Mouse (Mus musculus): ENCODE data around the gene Tmem101. TPM values are rescaled to one million over a fixed set of nuclear protein-coding genes. Genes with fewer than 3 reads are reported as not detected.

The Tmem101 gene
- polyA plus RNA-seq, 2 experiments = 7.8 to 8.9 TPM

GRCm38 (mm10) chr11:102188980-102189379 lies 32.8 kb upstream of the Tmem101 start:
- peak overlapping the region; percentile 68 for H3K4me2 ChIP-seq (ENCODE audit: low read depth)
- no peaks in the 10 kb centered on the region for H3K27me3 ChIP-seq (ENCODE audit: control insufficient read depth, insufficient read depth, low read length)
- H3K9ac ChIP-seq (replicated peaks) = no peak overlapping the region; the same call in 1 of the 2 replicates
- DNase-seq (ENCODE audit: low read depth in 3 of 3, low spot score in 3 of 3) (no peak), ATAC-seq (ENCODE audit: insufficient read depth) (no peak)
- H3K36me3 ChIP-seq (replicated peaks; ENCODE audit: control insufficient read depth, insufficient read depth, low read depth) = no peaks in the 10 kb centered on the region
- peak overlapping the region; percentile 33 to 55; a peak in 3 of 4 replicates for H3K4me3 ChIP-seq (ENCODE audit: insufficient read depth in 1 of 2, low read depth in 2 of 2, low read length in 2 of 2)
- WGBS (ENCODE audit: insufficient replicate concordance) = 50% methylated on average over 6 of the region's 6 CpGs
- no peak overlapping the region for H3K27ac ChIP-seq
- TF ChIP-seq CTCF (IDR thresholded peaks at IDR 0.05; ENCODE audit: low read depth) (no peak), EP300 (IDR thresholded peaks at IDR 0.05; ENCODE audit: low read depth) (no peak)
- peaks cover 8 to 16% of the 10 kb centered on the region in 2 experiments for H3K4me1 ChIP-seq (replicated peaks; ENCODE audit: control insufficient read depth in 2 of 2, insufficient read depth in 2 of 2, low read length in 1 of 2)
- H3K9me3 ChIP-seq (ENCODE audit: control insufficient read depth, low read length) = no peaks in the 10 kb centered on the region

GRCm38 (mm10) chr11:102186235-102186634 lies 30.0 kb upstream of the Tmem101 start:
- peaks cover 14 to 20% of the 10 kb centered on the region in 2 experiments for H3K4me1 ChIP-seq (replicated peaks; ENCODE audit: control insufficient read depth in 2 of 2, insufficient read depth in 2 of 2, low read length in 1 of 2)
- no peak overlapping the region for H3K27ac ChIP-seq
- TF ChIP-seq EP300 (IDR thresholded peaks at IDR 0.05; ENCODE audit: low read depth) (no peak), CTCF (IDR thresholded peaks at IDR 0.05; ENCODE audit: low read depth) (no peak)
- no peak overlapping the region for H3K4me3 ChIP-seq (ENCODE audit: insufficient read depth in 1 of 2, low read depth in 2 of 2, low read length in 2 of 2)
- 76% methylated on average over 1 of the region's 1 CpGs for WGBS (ENCODE audit: insufficient replicate concordance)
- H3K27me3 ChIP-seq (ENCODE audit: control insufficient read depth, insufficient read depth, low read length) = no peaks in the 10 kb centered on the region
- peaks cover 12% of the 10 kb centered on the region for H3K36me3 ChIP-seq (replicated peaks; ENCODE audit: control insufficient read depth, insufficient read depth, low read depth)
- no peaks in the 10 kb centered on the region for H3K9me3 ChIP-seq (ENCODE audit: control insufficient read depth, low read length)
- no peak overlapping the region for H3K4me2 ChIP-seq (ENCODE audit: low read depth)
- ATAC-seq (ENCODE audit: insufficient read depth) (no peak), DNase-seq (ENCODE audit: low read depth in 3 of 3, low spot score in 3 of 3) (no peak)
- H3K9ac ChIP-seq (replicated peaks) = no peak overlapping the region

- Histone ChIP-seq H3K9me3 (ENCODE audit: control insufficient read depth, low read length) (no peaks in the 10 kb centered on the region), H3K27ac (no peak overlapping the region), H3K4me2 (ENCODE audit: low read depth) (peak overlapping the region; percentile 80), H3K27me3 (ENCODE audit: control insufficient read depth, insufficient read depth, low read length) (no peaks in the 10 kb centered on the region), H3K9ac (replicated peaks) (peak overlapping the region; percentile 93), H3K4me3 (ENCODE audit: insufficient read depth in 1 of 2, low read depth in 2 of 2, low read length in 2 of 2) (peak overlapping the region in 1 of 2 experiments; percentile 92; a peak in 3 of 4 replicates), H3K36me3 (replicated peaks; ENCODE audit: control insufficient read depth, insufficient read depth, low read depth) (peaks cover 16% of the 10 kb centered on the region), H3K4me1 (replicated peaks; ENCODE audit: control insufficient read depth in 2 of 2, insufficient read depth in 2 of 2, low read length in 1 of 2) (peaks cover 14 to 16% of the 10 kb centered on the region in 2 experiments)
- WGBS (ENCODE audit: insufficient replicate concordance) = 47% methylated on average over 3 of the region's 3 CpGs
- ATAC-seq (ENCODE audit: insufficient read depth) = no peak
- TF ChIP-seq CTCF (IDR thresholded peaks at IDR 0.05; ENCODE audit: low read depth) (no peak), EP300 (IDR thresholded peaks at IDR 0.05; ENCODE audit: low read depth) (no peak)
- no peak for DNase-seq (ENCODE audit: low read depth in 3 of 3, low spot score in 3 of 3)
Measured at GRCm38 (mm10) chr11:102185677-102186076, 29.5 kb upstream of the Tmem101 start.

- WGBS (ENCODE audit: insufficient replicate concordance) = under 1% methylated on average over 70 of the region's 70 CpGs
- H3K4me1 ChIP-seq (replicated peaks; ENCODE audit: control insufficient read depth in 2 of 2, insufficient read depth in 2 of 2, low read length in 1 of 2) = peaks cover 10 to 13% of the 10 kb centered on the region in 2 experiments; a peak in 3 of 4 replicates
- peaks cover 23% of the 10 kb centered on the region for H3K36me3 ChIP-seq (replicated peaks; ENCODE audit: control insufficient read depth, insufficient read depth, low read depth)
- H3K27ac ChIP-seq = peak within 1 kb of the TSS; percentile 60
- peak within 1 kb of the TSS; percentile 93 for H3K9ac ChIP-seq (replicated peaks)
- H3K4me3 ChIP-seq (ENCODE audit: insufficient read depth in 1 of 2, low read depth in 2 of 2, low read length in 2 of 2) = peak within 1 kb of the TSS; percentile 92 to 93
- peak; percentile 86 for ATAC-seq (ENCODE audit: insufficient read depth)
- no peaks in the 10 kb centered on the region for H3K9me3 ChIP-seq (ENCODE audit: control insufficient read depth, low read length)
- TF ChIP-seq EP300 (IDR thresholded peaks at IDR 0.05; ENCODE audit: low read depth) (no peak), CTCF (IDR thresholded peaks at IDR 0.05; ENCODE audit: low read depth) (no peak)
- H3K27me3 ChIP-seq (ENCODE audit: control insufficient read depth, insufficient read depth, low read length) = no peaks in the 10 kb centered on the region
- H3K4me2 ChIP-seq (ENCODE audit: low read depth) = peak within 1 kb of the TSS; percentile 80
- peak; percentile 86 to 88 (median 87) for DNase-seq (ENCODE audit: low read depth in 3 of 3, low spot score in 3 of 3)
Measured at GRCm38 (mm10) chr11:102184646-102185495, 28.7 kb upstream of the Tmem101 start, which contains the start of gene Lsm12. TSS of gene Lsm12 (minus strand) at chr11:102185296.

GRCm38 (mm10) chr11:102184253-102184645 lies 28.0 kb upstream of the Tmem101 start:
- Histone ChIP-seq H3K4me3 (ENCODE audit: insufficient read depth in 1 of 2, low read depth in 2 of 2, low read length in 2 of 2) (peak overlapping the region; percentile 92 to 93), H3K4me1 (replicated peaks; ENCODE audit: control insufficient read depth in 2 of 2, insufficient read depth in 2 of 2, low read length in 1 of 2) (peaks cover 10 to 12% of the 10 kb centered on the region in 2 experiments; a peak in 3 of 4 replicates), H3K9ac (replicated peaks) (peak overlapping the region; percentile 93), H3K27ac (peak overlapping the region; percentile 43), H3K27me3 (ENCODE audit: control insufficient read depth, insufficient read depth, low read length) (no peaks in the 10 kb centered on the region), H3K4me2 (ENCODE audit: low read depth) (peak overlapping the region; percentile 80), H3K9me3 (ENCODE audit: control insufficient read depth, low read length) (no peaks in the 10 kb centered on the region), H3K36me3 (replicated peaks; ENCODE audit: control insufficient read depth, insufficient read depth, low read depth) (peaks cover 27% of the 10 kb centered on the region)
- DNase-seq (ENCODE audit: low read depth in 3 of 3, low spot score in 3 of 3) = no peak
- TF ChIP-seq CTCF (IDR thresholded peaks at IDR 0.05; ENCODE audit: low read depth) (no peak), EP300 (IDR thresholded peaks at IDR 0.05; ENCODE audit: low read depth) (no peak)
- no peak; the same call in 1 of the 2 replicates for ATAC-seq (ENCODE audit: insufficient read depth)
- WGBS (ENCODE audit: insufficient replicate concordance) = 5% methylated on average over 7 of the region's 7 CpGs

Measured in liver, embryonic 14.5 days (tissue).